Mouse (Mus musculus) embryo, embryonic 10.5 days (tissue): ENCODE results near the gene Ephx3.
"Not testable (repeated sequence)": the region's sequence is repeated elsewhere in the genome, so short reads cannot be mapped to it uniquely, and the experiment has no call there.

Experiments used
- DNase-seq: peaks from one replicate; pipeline ENCODE4 v3.0.0-alpha.2; 2015; ENCODE audit warnings: low spot score

Gene Ephx3

DNA sequence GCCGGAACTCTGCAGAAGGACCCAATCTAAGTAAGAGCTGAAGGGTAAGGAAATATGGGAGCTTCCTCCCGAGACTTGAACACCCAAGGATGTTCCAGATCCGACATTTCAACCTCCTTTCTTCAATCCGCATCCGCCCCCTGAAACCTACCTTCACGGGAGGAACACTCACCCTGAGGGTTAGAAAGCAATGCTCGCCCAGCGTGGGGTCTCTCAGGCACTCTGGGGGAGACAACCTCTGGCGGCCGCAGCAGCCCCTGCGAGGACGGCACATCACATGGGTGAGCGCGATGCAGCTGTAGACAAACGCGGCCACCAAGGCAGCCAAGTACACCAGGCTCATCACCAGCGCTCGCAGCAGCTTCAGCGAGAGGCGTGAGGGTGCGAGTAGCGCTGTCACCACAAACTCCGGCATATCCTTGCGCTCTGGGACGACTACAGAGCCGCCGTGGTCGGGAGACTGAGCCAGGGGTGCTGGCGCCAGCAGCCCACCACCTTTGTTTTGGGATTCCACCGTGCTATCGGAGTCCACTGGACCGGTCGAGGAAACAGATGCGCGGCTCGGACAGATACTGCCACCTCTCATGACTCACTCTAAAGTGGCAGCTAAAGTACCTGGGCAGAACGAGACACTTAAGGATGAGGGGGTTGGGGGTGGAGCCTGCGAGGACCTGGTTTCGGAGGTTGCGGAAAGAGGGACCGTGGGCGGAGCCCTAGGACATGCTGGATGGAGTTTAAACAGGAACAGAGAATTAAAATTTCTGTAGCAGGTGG lies at the start of gene Ephx3:
TSS of gene Ephx3 (minus strand) at position 687 of the 774 bp plus-strand sequence.
- peak; percentile 38 for DNase-seq

DNA sequence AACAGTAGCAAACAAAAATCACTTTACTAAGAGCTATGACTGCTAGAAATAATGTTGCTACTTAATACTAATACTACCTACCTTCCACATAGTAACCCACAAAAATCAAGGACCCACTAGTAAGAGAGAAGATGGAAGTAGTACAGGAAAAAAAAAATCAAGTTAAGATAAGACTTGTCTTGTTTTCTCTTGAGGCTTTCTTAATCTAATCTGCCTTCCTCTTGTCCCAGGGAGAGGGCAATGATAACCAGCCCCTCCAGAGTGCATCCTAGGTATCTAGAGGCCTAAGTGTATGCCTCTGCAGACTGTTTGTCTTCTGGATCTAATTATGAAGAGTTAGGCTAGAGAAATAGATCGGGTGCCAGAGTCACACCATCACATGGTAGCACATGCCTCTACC lies 49.2 kb upstream of the Ephx3 start:
- DNase-seq, result no peak

- DNase-seq, result peak; percentile 35
Measured at GRCm38 (mm10) chr17:32235534-32236191, 46.3 kb upstream of the Ephx3 start.

DNA sequence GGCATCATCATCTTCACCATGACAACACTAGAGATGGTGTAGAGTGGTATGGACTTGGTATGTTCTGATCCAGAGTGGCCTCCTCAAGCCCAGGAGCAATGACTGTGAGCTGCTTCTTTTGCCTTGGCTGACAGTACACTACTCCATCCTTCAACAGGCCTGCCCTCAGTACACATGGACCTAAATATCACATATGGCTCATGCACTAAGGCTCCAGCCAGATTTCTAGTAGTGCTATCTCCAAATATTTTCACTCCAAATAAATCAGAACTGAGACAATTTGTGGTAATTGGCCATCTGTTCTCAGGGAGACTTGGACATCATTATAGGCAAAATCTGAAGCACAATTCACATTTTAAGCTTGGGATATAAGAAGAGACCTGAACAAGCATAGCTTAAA lies 43.8 kb upstream of the Ephx3 start:
- no peak for DNase-seq

- no peak for DNase-seq
Measured at GRCm38 (mm10) chr17:32229256-32229655, 39.9 kb upstream of the Ephx3 start.

- DNase-seq, result no peak
Measured at GRCm38 (mm10) chr17:32220873-32221272, 31.5 kb upstream of the Ephx3 start.

DNA sequence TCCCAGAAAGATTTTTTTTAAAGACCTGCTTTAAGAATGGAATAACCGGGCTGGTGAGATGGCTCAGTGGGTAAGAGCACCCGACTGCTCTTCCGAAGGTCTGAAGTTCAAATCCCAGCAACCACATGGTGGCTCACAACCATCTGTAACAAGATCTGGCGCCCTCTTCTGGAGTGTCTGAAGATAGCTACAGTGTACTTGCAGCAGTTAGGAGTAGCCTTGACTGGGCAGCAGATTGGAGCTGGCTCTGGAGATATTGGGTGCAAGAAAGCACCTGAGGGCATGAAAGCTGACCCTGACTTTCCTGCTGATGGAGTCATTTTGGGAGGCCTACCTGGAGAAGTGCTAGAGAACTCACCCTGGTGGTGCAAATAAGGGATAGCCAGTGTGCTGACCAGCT lies 26.2 kb upstream of the Ephx3 start:
- DNase-seq, result not testable (repeated sequence)

DNA sequence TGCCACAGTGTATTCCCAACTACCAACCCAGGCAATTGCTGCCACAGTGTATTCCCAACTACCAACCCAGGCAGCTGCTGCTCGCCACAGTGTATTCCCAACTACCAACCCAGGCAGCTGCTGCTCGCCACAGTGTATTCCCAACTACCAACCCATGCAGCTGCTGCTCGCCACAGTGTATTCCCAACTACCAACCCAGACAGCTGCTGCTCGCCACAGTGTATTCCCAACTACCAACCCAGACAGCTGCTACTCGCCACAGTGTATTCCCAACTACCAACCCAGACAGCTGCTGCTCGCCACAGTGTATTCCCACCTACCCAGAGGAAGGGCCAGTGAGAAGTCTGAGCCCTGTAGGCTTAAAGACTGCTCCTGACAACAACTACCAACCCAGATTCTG lies 22.2 kb upstream of the Ephx3 start:
- DNase-seq, result not testable (repeated sequence)

GRCm38 (mm10) chr17:32209752-32210151 lies 20.4 kb upstream of the Ephx3 start:
- peak; percentile 82 for DNase-seq

- DNase-seq, result peak; percentile 24
Measured at GRCm38 (mm10) chr17:32209144-32209543, 19.8 kb upstream of the Ephx3 start.

- no peak for DNase-seq
Measured at GRCm38 (mm10) chr17:32207586-32208245, 18.4 kb upstream of the Ephx3 start.

DNA sequence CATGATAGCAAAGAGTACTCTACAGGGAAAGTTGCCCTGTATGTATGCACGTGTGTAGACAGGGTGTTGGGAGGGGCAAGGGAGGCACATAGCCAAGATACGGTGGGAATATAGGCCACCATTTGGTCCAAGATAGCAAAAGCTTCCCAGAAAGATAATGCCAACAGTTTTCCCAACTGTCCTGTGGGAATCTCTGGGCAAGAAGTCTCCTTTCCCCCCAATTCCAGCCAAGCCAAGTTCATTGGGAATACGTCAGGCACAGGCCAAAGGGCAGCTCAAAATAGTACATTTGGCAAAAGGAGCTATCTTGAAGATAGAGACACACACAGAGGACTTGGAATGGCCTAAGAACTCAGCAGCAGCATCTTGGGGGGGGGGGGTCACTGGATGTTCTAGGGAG lies 16.0 kb upstream of the Ephx3 start:
- no peak for DNase-seq

GRCm38 (mm10) chr17:32202972-32203371 lies 13.6 kb upstream of the Ephx3 start:
- no peak for DNase-seq

DNA sequence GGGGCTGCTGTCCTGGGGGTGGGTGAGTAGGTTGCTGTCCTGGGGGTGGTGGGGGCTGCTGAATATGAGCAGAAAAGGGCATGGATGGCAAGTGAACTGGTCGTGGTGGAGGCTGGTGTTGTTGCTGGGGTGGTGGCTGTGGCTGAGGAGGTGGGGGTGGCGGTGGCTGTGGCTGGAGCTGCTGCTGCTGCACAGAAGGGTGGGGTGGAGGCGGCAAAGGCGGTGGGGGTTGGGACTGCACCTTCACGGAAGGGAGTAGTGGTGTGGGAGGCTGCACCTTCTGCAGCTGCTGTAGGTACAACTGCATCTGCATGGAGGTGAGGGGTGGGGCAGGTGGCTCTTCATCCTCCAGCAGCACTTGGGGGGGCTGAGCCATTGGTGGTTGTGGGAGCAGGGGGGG lies 11.7 kb upstream of the Ephx3 start:
- DNase-seq, result no peak

GRCm38 (mm10) chr17:32199796-32200195 lies 10.4 kb upstream of the Ephx3 start:
- no peak for DNase-seq

DNA sequence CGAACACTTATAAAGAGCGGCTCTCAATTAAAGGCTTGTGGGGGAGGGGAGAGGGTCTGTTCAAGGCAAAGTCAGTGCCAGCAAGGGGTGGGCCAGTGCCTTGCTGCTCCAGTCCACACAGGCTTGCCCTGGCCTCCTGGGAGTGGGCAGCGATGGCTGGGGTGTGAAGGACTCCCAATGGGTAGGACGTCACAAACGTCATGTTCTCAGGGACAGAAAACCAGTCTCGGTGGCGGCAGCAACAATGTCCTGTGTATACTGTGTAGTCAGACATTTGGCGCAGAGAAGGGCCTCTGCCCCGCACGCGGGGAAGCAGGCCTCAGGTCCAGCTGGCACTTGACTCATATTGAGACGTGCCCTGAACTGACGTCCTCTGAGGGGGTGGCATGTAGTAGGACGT lies 7.8 kb upstream of the Ephx3 start:
- no peak for DNase-seq

DNA sequence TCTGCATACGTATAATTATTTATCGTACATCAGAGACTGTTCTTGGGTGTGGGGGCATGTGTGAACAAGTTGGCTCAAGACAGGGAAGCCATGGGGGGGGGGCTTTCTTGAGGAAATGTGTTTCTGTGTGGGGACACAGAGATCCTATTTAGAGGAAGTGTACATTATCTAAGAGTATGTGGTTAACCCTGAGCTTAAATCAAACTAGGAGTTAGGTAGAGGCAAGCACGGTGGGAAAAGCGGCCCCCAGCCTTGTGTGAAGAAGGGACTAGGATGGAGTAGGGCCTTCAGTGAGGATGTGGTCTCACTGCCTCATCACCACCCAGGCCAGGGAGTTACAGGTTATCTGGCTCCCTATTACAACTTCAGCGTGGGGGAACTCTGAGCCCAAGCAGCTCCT lies 6.4 kb upstream of the Ephx3 start:
- no peak for DNase-seq

DNA sequence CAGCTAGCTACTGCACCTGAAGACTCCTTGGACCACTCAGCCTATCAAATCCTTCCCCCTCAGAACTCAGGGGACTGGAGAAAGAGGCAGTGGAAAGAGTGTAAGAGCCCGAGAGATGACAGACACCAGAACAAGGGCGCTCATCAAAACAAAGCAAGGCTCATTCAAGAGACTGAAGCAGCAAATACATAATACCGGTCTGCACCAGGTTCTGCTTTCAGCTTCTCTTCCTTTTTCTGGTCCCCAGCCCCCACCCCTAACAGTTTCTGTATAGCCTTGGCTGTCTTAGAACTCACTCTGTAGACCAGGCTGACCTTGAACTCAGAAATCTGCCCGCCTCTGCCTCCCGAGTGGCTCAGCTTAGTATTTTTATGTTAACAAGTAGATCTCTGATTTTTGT lies 3.7 kb upstream of the Ephx3 start:
- no peak for DNase-seq

DNA sequence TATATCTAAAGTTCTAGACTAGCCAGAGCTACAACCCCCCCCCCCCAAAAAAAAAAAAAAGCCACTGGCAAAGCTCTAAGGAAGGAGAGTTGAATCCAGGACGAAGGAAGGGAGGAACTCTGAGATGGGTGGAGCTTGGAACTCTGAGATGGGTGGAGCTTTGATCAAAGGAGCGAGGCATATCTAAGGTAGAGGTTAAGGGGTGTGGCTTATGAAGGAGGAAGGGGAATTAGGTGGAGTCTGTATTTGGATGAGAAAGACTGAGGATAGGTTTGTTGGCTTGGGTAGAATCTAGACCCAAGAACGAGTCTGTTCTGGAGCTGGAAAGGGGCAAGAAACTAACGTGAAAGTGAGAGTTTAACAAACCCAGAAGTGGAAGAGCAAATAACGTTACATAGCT lies 501 bp upstream of the Ephx3 start:
- no peak for DNase-seq

DNA sequence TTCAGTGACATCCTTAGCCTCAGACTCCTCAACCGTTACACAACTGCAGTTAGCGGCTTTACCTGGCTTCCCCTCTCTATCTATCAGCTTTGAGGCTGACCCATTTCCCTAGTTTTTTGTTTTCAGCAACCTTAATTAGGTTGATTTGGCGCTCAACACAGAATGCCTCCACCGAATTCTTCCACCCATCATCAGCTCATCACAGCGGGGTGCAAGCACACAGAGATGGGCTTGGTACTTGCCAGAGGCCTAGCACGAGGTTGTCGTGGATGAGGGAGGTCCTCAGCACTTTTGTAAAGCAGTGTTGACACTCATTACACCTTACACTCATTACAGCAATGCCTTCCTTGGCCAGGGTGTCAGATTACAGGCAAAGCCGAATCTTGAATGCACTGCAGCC lies 6.3 kb downstream of the Ephx3 start:
- DNase-seq, result no peak

GRCm38 (mm10) chr17:32179621-32180491 lies 9.5 kb downstream of the Ephx3 start:
- DNase-seq, result peak; percentile 50

DNA sequence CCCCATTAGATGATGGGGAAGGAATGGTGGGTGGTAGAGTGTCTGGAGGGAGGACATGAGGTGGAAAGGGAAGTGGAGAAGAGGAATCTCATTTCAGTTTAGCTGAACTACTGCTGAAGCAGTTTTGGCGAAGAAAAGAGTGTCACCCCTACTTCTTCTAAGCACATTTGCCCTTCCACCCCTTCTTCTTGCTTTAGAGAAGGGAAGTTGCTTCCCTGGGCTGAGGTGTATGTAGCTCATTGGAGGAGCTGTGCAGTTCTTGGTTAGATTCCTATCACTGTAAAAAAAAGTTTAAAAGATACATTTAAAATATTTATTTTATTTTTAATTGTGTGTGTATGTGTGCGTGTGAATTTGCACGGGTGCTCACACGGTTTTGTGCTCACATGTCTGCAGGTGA lies 12.4 kb downstream of the Ephx3 start:
- no peak for DNase-seq
